Mouse (Mus musculus): ENCODE data around the gene Uchl3.

- TF ChIP-seq POLR2A (IDR thresholded peaks at IDR 0.05; ENCODE audit: low read depth, low read length) (no peak), CTCF (IDR thresholded peaks at IDR 0.05; ENCODE audit: borderline replicate concordance, insufficient read depth, low read length) (no peak)
Measured at GRCm38 (mm10) chr14:101661654-101662412, 8.1 kb downstream of the Uchl3 start.

All from embryonic fibroblast, embryonic 13.5 days (primary cell).